Mouse (Mus musculus) testis, adult 2 months (tissue): ENCODE measurements around the gene Fstl5.

Experiments used
- CTCF ChIP-seq: fragments of 200-500 bp; IDR thresholded peaks from 2 replicates; pipeline ENCODE4 v1.5.1; 2012; ENCODE audit warnings: low read depth, mild to moderate bottlenecking, inconsistent platforms, low read length, moderate library complexity; ENCODE audit not compliant: control insufficient read depth, insufficient read depth, insufficient replicate concordance
- POLR2A ChIP-seq: fragments of 200-500 bp; IDR thresholded peaks from 2 replicates; pipeline ENCODE4 v1.6.1; 2012; ENCODE audit warnings: low read depth, mild to moderate bottlenecking, inconsistent platforms, low read length, moderate library complexity; ENCODE audit not compliant: control insufficient read depth

DNA sequence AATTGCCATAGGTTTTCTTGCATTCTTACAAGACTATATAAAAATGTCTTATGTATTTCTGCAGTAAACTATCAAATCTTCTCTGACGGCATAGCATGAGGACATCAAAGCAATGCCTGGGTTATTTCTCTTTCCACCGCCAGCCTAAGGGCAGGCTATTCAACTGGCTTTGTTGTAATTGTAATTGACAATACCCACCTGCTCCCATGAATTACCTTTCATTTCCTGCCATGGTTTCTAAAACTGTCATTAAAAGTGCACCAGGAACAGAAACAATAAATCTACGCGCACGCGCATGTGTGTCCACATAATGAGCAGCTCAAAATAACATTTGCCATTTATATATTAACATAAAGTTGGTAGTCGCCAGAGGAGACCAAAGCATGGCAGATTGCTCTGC is 1.2 kb upstream of the Fstl5 start:
- TF ChIP-seq CTCF (no peak), POLR2A (no peak)
